Mouse (Mus musculus): ENCODE measurements around the gene Fbxl2.

GRCm38 (mm10) chr9:114086422-114086821 lies 40.4 kb upstream of the Fbxl2 start:
- TF ChIP-seq CTCF (conservative IDR thresholded peaks at IDR 0.05 in 1 of 2, IDR thresholded peaks at IDR 0.05 in 1 of 2; ENCODE audit: low read depth in 2 of 2, low read length in 2 of 2) (no peak), ZMIZ1 (IDR thresholded peaks at IDR 0.05; ENCODE audit: low read depth, low read length) (no peak), POLR2A (IDR thresholded peaks at IDR 0.05; ENCODE audit: low read depth, low read length) (no peak), HCFC1 (IDR thresholded peaks at IDR 0.05; ENCODE audit: low read depth, low read length) (no peak)
